Mouse (Mus musculus) kidney, adult 2 months (tissue): ENCODE results near the gene Rdh14.

Experiments used
- CTCF ChIP-seq: fragments of 200-500 bp; conservative IDR thresholded peaks from 2 replicates; pipeline ENCODE4 v1.5.1; 2011; ENCODE audit warnings: low read depth, mild to moderate bottlenecking, control low read depth, low read length, moderate library complexity, mixed read lengths; ENCODE audit not compliant: insufficient read depth, insufficient read length
- POLR2A ChIP-seq: fragments of 200-500 bp; IDR thresholded peaks from one replicate; pipeline ENCODE4 v1.6.1; 2011; ENCODE audit warnings: low read depth, low read length, control low read depth

GRCm38 (mm10) chr12:10430999-10431398, 40.4 kb downstream of the Rdh14 start:
- TF ChIP-seq POLR2A (no peak), CTCF (no peak)
